Comparison of ENCODE assay signal across 7 mouse cellular contexts in the genomic region with DNA sequence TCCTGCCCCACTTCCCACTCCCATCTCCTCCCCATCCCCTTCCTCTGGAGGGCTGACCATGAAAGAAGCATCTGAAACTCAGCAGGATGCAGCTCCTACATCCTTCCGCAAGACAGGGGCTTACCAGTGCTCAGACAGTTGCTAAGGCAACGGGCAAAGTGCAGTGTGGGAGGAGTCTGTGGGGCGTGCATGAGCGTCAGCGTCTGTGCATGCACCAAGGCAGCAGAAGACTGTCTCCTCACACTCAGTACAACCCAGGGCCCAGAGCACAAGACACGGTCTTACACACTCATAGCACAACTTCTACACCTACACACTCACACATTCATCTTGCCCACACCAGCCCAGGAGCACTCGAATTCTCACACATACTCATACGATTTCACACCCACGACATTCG.
DNase-seq lines count a peak whose midpoint lies in the region; ATAC-seq lines count a peak whose summit lies in the region.

No protein-coding gene starts in this region.

- no peak overlapping the region for H3K4me3 ChIP-seq in forebrain, embryonic 15.5 days

- H3K27me3 ChIP-seq in forebrain, embryonic 15.5 days: no peaks in the 10 kb centered on the region
- no peaks in the 10 kb centered on the region for H3K27me3 ChIP-seq in splenic B cell, adult 2 months (ENCODE audit: control insufficient read depth, insufficient read depth, low read length, poor library complexity, severe bottlenecking)

- 33% methylated on average over 10 of the region's 10 CpGs for WGBS in forebrain, embryonic 15.5 days

- H3K4me1 ChIP-seq in forebrain, embryonic 15.5 days: peaks cover 19% of the 10 kb centered on the region

- peak; percentile 92 for ATAC-seq in forebrain, embryonic 15.5 days (replicated peaks)
- ATAC-seq in megakaryocyte progenitor cell, adult 5-6 weeks (replicated peaks; ENCODE audit: poor library complexity): peak; percentile 51

- no peaks in the 10 kb centered on the region for H3K36me3 ChIP-seq in forebrain, embryonic 15.5 days
- no peaks in the 10 kb centered on the region for H3K36me3 ChIP-seq in splenic B cell, adult 2 months (ENCODE audit: control insufficient read depth, insufficient read depth, low read length, poor library complexity, severe bottlenecking)

- no peak overlapping the region for H3K9ac ChIP-seq in forebrain, embryonic 15.5 days (replicated peaks)

- H3K4me2 ChIP-seq in forebrain, embryonic 15.5 days (replicated peaks): peak overlapping the region; percentile 34

- peak overlapping the region; percentile 43 for H3K27ac ChIP-seq in forebrain, embryonic 15.5 days (replicated peaks)

- DNase-seq in thymus, postnatal 25 days: peak; percentile 9
- DNase-seq in thymus, adult 18-20 months: no peak
- peak; percentile 35 to 48 for DNase-seq in kidney, adult 8-10 months
- peak; percentile 3 for DNase-seq in splenic B cell, adult 2 months (ENCODE audit: low read depth, low spot score)
- no peak for DNase-seq in spleen, postnatal 4 days (ENCODE audit: low spot score in 2 of 2)

- no peaks in the 10 kb centered on the region for H3K9me3 ChIP-seq in forebrain, embryonic 15.5 days

Comparison
In these comparisons a context has a peak if more than half of its experiments do, and no peak if none do; other contexts are left out.
1. DNase-seq: peak in thymus, postnatal 25 days (single experiment), kidney, adult 8-10 months (2 of 2) and splenic B cell, adult 2 months (single experiment); none in thymus, adult 18-20 months (0 of 2) and spleen, postnatal 4 days (0 of 2).